Mouse (Mus musculus): ENCODE results near the gene Pxmp2.

The Pxmp2 gene

GRCm38 (mm10) chr5:110230401-110230779 is 55.6 kb downstream of the Pxmp2 start:
- DNase-seq = no peak

GRCm38 (mm10) chr5:110227336-110227883 is 58.6 kb downstream of the Pxmp2 start:
- no peak for DNase-seq

- no peak for DNase-seq
These were observed 60.9 kb downstream of the Pxmp2 start for GRCm38 (mm10) chr5:110225056-110225455.
